Mouse (Mus musculus) layer of hippocampus, adult 9-10 months (tissue): ENCODE results near the gene Olfr116.

Experiments
- DNase-seq: peaks from one replicate; pipeline ENCODE4 v3.0.0; 2022; ENCODE audit warnings: low spot score

The Olfr116 gene

GRCm38 (mm10) chr17:37627009-37627408 is at the start of gene Olfr116, which contains the start of gene Olfr115:
Gene Olfr116 (minus strand): TSS chr17:37627199.
Gene Olfr115 (minus strand): TSS chr17:37627109.
- DNase-seq = no peak

GRCm38 (mm10) chr17:37666688-37667087 is 39.7 kb upstream of the Olfr116 start, which contains the start of gene Olfr118:
Gene Olfr118 (plus strand): TSS chr17:37666988.
- no peak for DNase-seq

- DNase-seq = no peak
Observed at GRCm38 (mm10) chr17:37663682-37664081, 36.7 kb upstream of the Olfr116 start, which contains the start of gene Olfr117. Gene Olfr117 (minus strand): TSS chr17:37663782.

GRCm38 (mm10) chr17:37592643-37593042 is 34.4 kb downstream of the Olfr116 start, which contains the start of gene Olfr114:
Gene Olfr114 (minus strand): TSS chr17:37592743.
- no peak for DNase-seq

GRCm38 (mm10) chr17:37577563-37577962 is 49.4 kb downstream of the Olfr116 start, which contains the start of gene Olfr113:
Gene Olfr113 (minus strand): TSS chr17:37577663.
- DNase-seq = no peak
